Mouse (Mus musculus) neural tube, embryonic 13.5 days (tissue): Measurements from ENCODE around the gene Itgb1. TPM values are rescaled to one million over a fixed set of nuclear protein-coding genes. Genes with fewer than 3 reads are reported as not detected.
A peak's percentile ranks its signal among the peaks of the same experiment; 100 is the strongest.

Source experiments
- ATAC-seq: fragments of 200-750 bp; cut with Nextera tagmentation; 2 replicates; pipeline ENCODE4 v1.8.0; 2017; ENCODE audit warnings: low read depth, mild to moderate bottlenecking, moderate TSS enrichment, moderate library complexity
- H3K27ac ChIP-seq: fragments of 300-500 bp; sonication (generic); replicated peaks from 2 replicates; pipeline ENCODE4 v1.5.1; 2015; ENCODE audit warnings: moderate library complexity, mild to moderate bottlenecking, inconsistent platforms
- H3K27me3 ChIP-seq: fragments of 300-500 bp; sonication (generic); 2 replicates; pipeline ENCODE4 v1.6.1; 2015; ENCODE audit warnings: mild to moderate bottlenecking, inconsistent platforms
- H3K36me3 ChIP-seq: fragments of 300-500 bp; sonication (generic); 2 replicates; pipeline ENCODE4 v1.6.1; 2015; ENCODE audit warnings: mild to moderate bottlenecking, inconsistent platforms
- H3K4me1 ChIP-seq: fragments of 300-500 bp; sonication (generic); replicated peaks from 2 replicates; pipeline ENCODE4 v1.6.1; 2015; ENCODE audit warnings: inconsistent platforms
- H3K4me2 ChIP-seq: fragments of 300-500 bp; sonication (generic); 2 replicates; pipeline ENCODE4 v1.6.1; 2015; ENCODE audit warnings: inconsistent platforms, mild to moderate bottlenecking, moderate library complexity
- H3K4me3 ChIP-seq: fragments of 300-500 bp; sonication (generic); 2 replicates; pipeline ENCODE4 v1.5.1; 2015; ENCODE audit warnings: mild to moderate bottlenecking, inconsistent platforms
- H3K9ac ChIP-seq: fragments of 300-500 bp; sonication (generic); 2 replicates; pipeline ENCODE4 v1.6.1; 2015; ENCODE audit warnings: moderate library complexity, mild to moderate bottlenecking, inconsistent platforms
- H3K9me3 ChIP-seq: fragments of 300-500 bp; sonication (generic); 2 replicates; pipeline ENCODE4 v1.6.1; 2016; ENCODE audit warnings: inconsistent platforms
- WGBS: fragments of 180-500 bp; shearing (Covaris S2); methylation state at CpG from one replicate; pipeline ENCODE4 v1.1.7; 2015; 5-methylcytosine and 5-hydroxymethylcytosine counted together
- polyA plus RNA-seq: library from polyadenylated mRNA; unstranded; fragments of >200 nt; fragmentation: Nextera tagmentation; extraction: Ambion mirVana; gene quantifications from 2 replicates; pipeline ENCODE4 v1.2.1, GENCODE M21; 2015

Itgb1 gene
- polyA plus RNA-seq, 1 experiment from 2014 or later, result 126 TPM

DNA sequence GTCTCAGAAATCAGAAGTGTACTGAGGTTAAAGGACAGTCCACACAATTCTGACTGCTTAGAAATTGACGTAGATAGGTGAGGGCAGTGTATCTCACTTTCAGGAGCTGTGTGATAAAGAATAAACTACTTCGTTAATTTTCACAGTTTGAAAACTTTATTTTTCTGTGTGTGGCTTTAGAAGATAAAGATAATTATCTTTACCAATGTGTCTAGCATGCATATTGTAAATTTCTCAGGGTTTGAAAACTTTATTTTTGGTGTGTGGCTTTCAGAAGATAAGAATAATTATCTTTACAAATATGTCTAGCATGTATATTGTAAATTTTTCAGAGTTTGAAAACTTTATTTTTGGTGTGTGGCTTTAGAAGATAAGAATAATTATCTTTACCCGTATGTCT is 3.2 kb downstream of the Itgb1 start:
- Histone ChIP-seq H3K9ac (no peak overlapping the region), H3K4me2 (0 out of 2 replicates have a peak overlapping the region, but pooled peaks have one; percentile 16), H3K9me3 (no peaks in the 10 kb centered on the region), H3K27ac (no peak overlapping the region), H3K4me1 (peaks cover 38% of the 10 kb centered on the region), H3K27me3 (no peaks in the 10 kb centered on the region), H3K4me3 (no peak overlapping the region), H3K36me3 (no peaks in the 10 kb centered on the region)
- ATAC-seq, result no peak
- WGBS, result 89% methylated on average over 3 of the region's 3 CpGs

DNA sequence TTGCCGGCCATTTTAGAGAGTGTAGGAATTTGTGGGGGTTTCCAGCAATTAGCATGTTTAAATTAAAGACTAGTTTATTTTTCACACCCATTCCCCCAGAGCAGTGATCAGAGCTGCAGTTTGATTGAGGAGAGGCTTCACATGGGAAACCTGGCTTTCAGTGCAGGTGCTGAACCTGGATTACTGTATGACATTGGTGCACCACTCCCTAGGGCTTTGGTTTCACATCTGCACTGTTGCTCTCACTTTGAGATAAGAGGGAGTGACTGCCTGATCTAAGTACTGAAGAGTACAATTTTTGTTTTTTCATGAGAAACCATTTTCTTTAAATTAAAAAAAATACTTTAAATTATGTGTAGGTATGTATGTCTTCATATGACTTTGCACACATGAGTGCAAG is 4.6 kb downstream of the Itgb1 start:
- Histone ChIP-seq H3K4me2 (no peak overlapping the region), H3K27me3 (no peaks in the 10 kb centered on the region), H3K4me1 (peaks cover 34% of the 10 kb centered on the region), H3K9me3 (no peaks in the 10 kb centered on the region), H3K4me3 (no peak overlapping the region), H3K36me3 (no peaks in the 10 kb centered on the region), H3K9ac (no peak overlapping the region), H3K27ac (no peak overlapping the region)
- no peak for ATAC-seq
- WGBS, result 72% methylated on average over 1 of the region's 1 CpGs

DNA sequence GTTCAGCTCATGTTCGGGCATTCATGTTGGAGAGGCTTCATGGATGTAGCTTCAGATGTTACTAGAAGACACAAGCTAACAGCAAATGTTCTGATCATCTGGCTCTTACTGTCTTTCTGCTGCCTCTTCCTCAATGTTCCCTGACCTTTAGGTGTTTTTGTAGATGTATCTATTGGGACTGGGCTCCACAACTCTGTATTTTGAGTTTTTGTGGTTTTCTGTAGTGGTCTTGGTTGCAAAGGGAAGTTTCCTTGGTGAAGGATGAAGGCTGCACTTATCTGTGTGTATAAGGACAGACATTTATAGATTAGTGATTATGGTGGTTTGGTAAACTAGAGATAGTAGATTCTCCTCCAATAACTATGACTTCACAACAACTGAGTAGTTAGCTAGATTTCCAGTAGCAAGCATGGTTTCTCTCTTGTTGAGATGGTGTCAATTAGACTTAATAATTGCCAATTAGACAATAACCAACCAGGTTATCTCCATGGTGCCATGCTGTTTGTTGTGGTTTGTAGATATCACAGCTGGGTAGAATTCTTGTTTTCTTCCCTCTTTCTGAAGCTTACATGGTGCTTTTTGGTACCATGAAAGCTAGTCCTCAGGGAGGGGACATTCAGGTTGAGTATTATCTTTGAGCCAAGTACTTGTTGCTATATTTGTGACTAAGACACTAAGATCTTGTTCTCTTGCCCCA is 11.4 kb downstream of the Itgb1 start:
- ATAC-seq, result no peak
- Histone ChIP-seq H3K27me3 (no peaks in the 10 kb centered on the region), H3K9ac (no peak overlapping the region), H3K36me3 (no peaks in the 10 kb centered on the region), H3K4me2 (no peak overlapping the region), H3K27ac (no peak overlapping the region), H3K4me3 (no peak overlapping the region), H3K9me3 (no peaks in the 10 kb centered on the region), H3K4me1 (peaks cover 1% of the 10 kb centered on the region; the same call in 1 of the 2 replicates)
- WGBS, result 96% methylated on average over 1 of the region's 1 CpGs

- ATAC-seq, result no peak
- Histone ChIP-seq H3K9ac (no peak overlapping the region), H3K4me1 (peaks cover 1% of the 10 kb centered on the region; the same call in 1 of the 2 replicates), H3K36me3 (no peaks in the 10 kb centered on the region), H3K27ac (no peak overlapping the region), H3K4me3 (no peak overlapping the region), H3K9me3 (no peaks in the 10 kb centered on the region), H3K27me3 (no peaks in the 10 kb centered on the region), H3K4me2 (no peak overlapping the region)
- 87% methylated on average over 3 of the region's 3 CpGs for WGBS
Measured at GRCm38 (mm10) chr8:128697945-128698344, 12.5 kb downstream of the Itgb1 start.

DNA sequence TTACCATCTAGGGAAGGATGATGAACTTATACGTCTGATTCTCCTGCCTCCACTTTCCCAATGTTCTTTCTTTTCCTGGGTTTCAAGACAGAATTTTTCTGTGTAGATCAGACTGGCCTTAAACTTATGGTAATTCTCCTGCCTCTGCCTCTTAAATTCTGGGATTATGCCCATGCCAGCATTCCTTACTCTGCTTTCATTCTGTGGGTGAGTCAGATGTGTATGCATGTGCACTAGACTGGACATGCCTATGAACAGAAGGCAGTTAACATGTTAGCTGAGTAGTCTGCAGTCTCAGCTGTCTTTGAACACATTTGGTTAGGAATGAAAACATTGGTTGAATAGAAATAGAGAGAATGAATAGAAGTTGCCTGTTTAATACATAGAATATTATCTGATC is 18.9 kb downstream of the Itgb1 start:
- no peak overlapping the region for H3K4me2 ChIP-seq
- no peak overlapping the region for H3K4me3 ChIP-seq
- no peaks in the 10 kb centered on the region for H3K9me3 ChIP-seq
- H3K27ac ChIP-seq, result no peak overlapping the region
- no peak overlapping the region for H3K9ac ChIP-seq
- 0 out of 2 replicates have a peak, but pooled peaks cover 9% of the 10 kb centered on the region for H3K4me1 ChIP-seq
- no peaks in the 10 kb centered on the region for H3K27me3 ChIP-seq
- peaks cover 21% of the 10 kb centered on the region for H3K36me3 ChIP-seq
- no peak for ATAC-seq
- 100% methylated on average over 1 of the region's 1 CpGs for WGBS

GRCm38 (mm10) chr8:128704836-128705235 is 19.4 kb downstream of the Itgb1 start:
- no peak for ATAC-seq
- WGBS, result 86% methylated on average over 2 of the region's 2 CpGs

DNA sequence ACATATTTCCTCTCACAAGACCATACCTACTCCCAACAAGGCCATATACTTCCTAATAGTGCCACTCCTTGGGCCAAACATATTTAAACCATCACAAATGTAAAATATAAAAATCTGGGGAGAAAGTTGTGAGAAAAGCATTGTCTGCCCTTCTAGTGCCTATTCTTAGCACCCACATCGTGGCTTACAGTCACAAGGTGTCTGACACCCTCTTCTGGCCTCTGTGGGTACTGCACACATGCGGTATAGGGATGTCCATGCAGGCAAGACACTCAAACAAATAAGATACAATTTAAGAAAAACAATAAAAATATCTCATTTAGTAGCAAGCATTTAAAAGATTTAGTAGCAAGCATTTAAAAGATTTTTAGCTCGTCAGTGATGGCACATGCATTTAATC is 23.8 kb downstream of the Itgb1 start:
- Histone ChIP-seq H3K9me3 (no peaks in the 10 kb centered on the region), H3K36me3 (peaks cover 56% of the 10 kb centered on the region), H3K9ac (no peak overlapping the region), H3K4me1 (0 out of 2 replicates have a peak, but pooled peaks cover 5% of the 10 kb centered on the region), H3K4me3 (no peak overlapping the region), H3K4me2 (no peak overlapping the region), H3K27me3 (no peaks in the 10 kb centered on the region), H3K27ac (no peak overlapping the region)
- ATAC-seq, result no peak
- 54% methylated on average over 3 of the region's 3 CpGs for WGBS

More at GRCm38 (mm10) chr8:128704836-128705235, 19.4 kb downstream of the Itgb1 start:
- H3K4me3 ChIP-seq, result no peak overlapping the region
- no peak overlapping the region for H3K27ac ChIP-seq
- no peaks in the 10 kb centered on the region for H3K9me3 ChIP-seq
- H3K27me3 ChIP-seq, result no peaks in the 10 kb centered on the region
- H3K4me1 ChIP-seq, result 0 out of 2 replicates have a peak, but pooled peaks cover 9% of the 10 kb centered on the region
- no peak overlapping the region for H3K4me2 ChIP-seq
- H3K36me3 ChIP-seq, result peaks cover 21% of the 10 kb centered on the region
- H3K9ac ChIP-seq, result no peak overlapping the region

DNA sequence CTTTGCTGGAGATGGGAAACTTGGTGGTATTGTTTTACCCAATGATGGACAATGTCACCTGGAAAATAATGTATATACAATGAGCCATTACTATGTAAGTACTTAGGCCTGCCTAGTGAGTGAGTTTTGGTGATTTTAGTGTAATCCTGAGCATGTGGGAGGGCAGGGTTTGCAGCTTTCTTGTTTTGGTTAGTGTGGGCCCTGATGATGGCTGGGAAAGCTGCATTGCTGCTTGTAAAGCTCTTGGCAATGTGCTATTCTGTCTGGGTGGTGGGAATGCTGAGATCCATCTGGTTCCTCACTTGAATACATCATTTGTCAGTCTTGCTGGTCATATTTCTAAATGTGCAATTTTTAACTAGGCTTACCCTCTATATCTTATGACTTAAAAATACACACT is 30.7 kb downstream of the Itgb1 start:
- H3K36me3 ChIP-seq, result peaks cover 75% of the 10 kb centered on the region
- no peak for ATAC-seq
- H3K27me3 ChIP-seq, result no peaks in the 10 kb centered on the region
- H3K27ac ChIP-seq, result no peak overlapping the region
- H3K4me1 ChIP-seq, result no peaks in the 10 kb centered on the region
- no peak overlapping the region for H3K4me2 ChIP-seq
- no peak overlapping the region for H3K9ac ChIP-seq
- no peak overlapping the region for H3K4me3 ChIP-seq
- H3K9me3 ChIP-seq, result no peaks in the 10 kb centered on the region

GRCm38 (mm10) chr8:128724819-128725218 is 39.4 kb downstream of the Itgb1 start:
- H3K4me3 ChIP-seq, result no peak overlapping the region
- peak; percentile 50; the same call in 1 of the 2 replicates for ATAC-seq
- H3K4me1 ChIP-seq, result no peaks in the 10 kb centered on the region
- 64% methylated on average over 1 of the region's 1 CpGs for WGBS
- H3K27ac ChIP-seq, result no peak overlapping the region
- peaks cover 57% of the 10 kb centered on the region for H3K36me3 ChIP-seq
- H3K27me3 ChIP-seq, result no peaks in the 10 kb centered on the region
- H3K9me3 ChIP-seq, result no peaks in the 10 kb centered on the region
- H3K9ac ChIP-seq, result no peak overlapping the region
- H3K4me2 ChIP-seq, result no peak overlapping the region

DNA sequence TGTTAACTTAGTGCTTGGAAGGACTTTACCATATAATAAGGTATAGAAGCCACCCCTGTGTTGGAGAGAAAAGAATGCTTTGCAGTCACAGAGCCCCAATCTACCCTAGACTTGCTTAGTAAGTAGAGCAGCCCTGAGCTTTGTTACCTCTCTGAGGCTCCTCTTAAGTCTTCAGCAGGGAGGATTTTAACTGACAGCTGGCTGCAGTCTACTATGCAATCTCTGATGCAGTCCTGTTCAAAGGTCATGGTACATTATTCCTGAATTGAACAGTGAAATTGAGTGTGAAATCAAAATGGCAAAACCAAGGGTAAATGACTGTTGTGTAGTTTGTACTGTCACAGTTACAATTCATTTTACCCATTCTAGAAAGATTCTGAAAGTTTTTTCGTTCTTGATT is 41.8 kb downstream of the Itgb1 start:
- Histone ChIP-seq H3K4me2 (no peak overlapping the region), H3K4me3 (no peak overlapping the region), H3K27ac (no peak overlapping the region), H3K36me3 (peaks cover 57% of the 10 kb centered on the region), H3K9me3 (no peaks in the 10 kb centered on the region), H3K4me1 (peaks cover 10% of the 10 kb centered on the region), H3K9ac (peak overlapping the region; percentile 38; the same call in 1 of the 2 replicates), H3K27me3 (no peaks in the 10 kb centered on the region)
- ATAC-seq, result no peak
- WGBS, result 43% methylated on average over 1 of the region's 1 CpGs

GRCm38 (mm10) chr8:128732254-128732653 is 46.8 kb downstream of the Itgb1 start:
- H3K4me3 ChIP-seq, result no peak overlapping the region
- ATAC-seq, result peak; percentile 61; the same call in 1 of the 2 replicates
- WGBS, result 8% methylated on average over 2 of the region's 2 CpGs
- H3K27ac ChIP-seq, result peak overlapping the region; percentile 62
- H3K27me3 ChIP-seq, result no peaks in the 10 kb centered on the region
- H3K9ac ChIP-seq, result no peak overlapping the region
- peaks cover 62% of the 10 kb centered on the region for H3K36me3 ChIP-seq
- no peak overlapping the region for H3K4me2 ChIP-seq
- peaks cover 12% of the 10 kb centered on the region for H3K4me1 ChIP-seq
- no peaks in the 10 kb centered on the region for H3K9me3 ChIP-seq

DNA sequence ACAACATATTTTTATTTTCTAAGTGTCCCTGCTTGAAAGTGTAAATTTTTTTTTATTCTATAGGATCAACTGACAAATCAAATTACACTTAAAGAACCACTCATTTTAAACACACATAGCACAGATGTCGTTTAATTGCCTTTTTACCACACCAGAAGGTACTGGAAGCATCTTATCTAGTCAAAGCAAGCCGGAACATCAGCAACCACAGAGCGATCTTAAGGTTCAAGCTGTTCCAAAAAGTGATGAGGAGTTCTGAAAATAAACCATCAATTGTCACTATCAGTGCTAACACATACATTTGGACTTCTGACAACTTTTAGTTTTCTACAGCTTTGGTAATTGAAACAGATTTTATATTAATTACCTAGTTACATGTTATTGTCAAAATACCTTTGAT is 48.7 kb downstream of the Itgb1 start:
- Histone ChIP-seq H3K4me2 (no peak overlapping the region), H3K36me3 (peaks cover 70% of the 10 kb centered on the region), H3K27ac (no peak overlapping the region), H3K4me1 (peaks cover 12% of the 10 kb centered on the region), H3K4me3 (no peak overlapping the region), H3K9ac (no peak overlapping the region), H3K9me3 (no peaks in the 10 kb centered on the region), H3K27me3 (no peaks in the 10 kb centered on the region)
- ATAC-seq, result no peak
- WGBS, result 91% methylated on average over 3 of the region's 3 CpGs

GRCm38 (mm10) chr8:128735692-128736091 is 50.2 kb downstream of the Itgb1 start:
- Histone ChIP-seq H3K27ac (no peak overlapping the region), H3K9ac (no peak overlapping the region), H3K4me1 (peaks cover 12% of the 10 kb centered on the region), H3K36me3 (peaks cover 66% of the 10 kb centered on the region), H3K4me3 (no peak overlapping the region), H3K4me2 (no peak overlapping the region), H3K27me3 (no peaks in the 10 kb centered on the region), H3K9me3 (no peaks in the 10 kb centered on the region)
- no peak for ATAC-seq
- 97% methylated on average over 3 of the region's 3 CpGs for WGBS
